17 mouse cellular contexts compared by ENCODE assay signal in the genomic region with DNA sequence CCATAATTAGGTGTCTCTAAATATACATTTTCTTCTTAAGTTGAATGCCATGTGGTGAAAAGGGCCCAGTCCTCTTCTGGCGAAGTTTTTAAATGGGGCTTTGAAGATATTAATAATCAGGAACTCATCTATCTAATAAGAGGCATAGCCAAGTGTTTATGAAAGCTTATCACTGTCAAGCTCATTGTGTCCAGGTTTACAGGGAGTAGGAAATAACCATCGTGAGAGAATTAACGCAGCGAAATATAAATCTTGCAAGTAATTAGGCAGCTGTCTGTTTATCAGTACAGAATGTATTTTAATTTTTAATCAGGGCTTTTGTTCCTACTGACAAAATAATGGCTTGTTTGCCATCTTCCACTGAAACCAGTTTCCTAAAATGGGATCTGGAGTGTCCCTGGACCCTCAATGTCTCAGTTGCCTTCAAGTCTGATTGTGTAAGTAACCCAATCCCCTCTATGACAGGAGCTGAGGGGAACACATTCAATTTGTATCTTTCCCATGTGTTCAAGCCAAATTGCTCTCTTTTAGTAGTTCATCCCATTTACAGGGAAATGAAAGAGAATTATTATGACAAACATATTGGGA.
DNase-seq lines count a peak whose midpoint lies in the region; ATAC-seq and TF ChIP-seq lines count a peak whose summit lies in the region.
"Had no signal": no experiment of that assay in that cellular context is flagged by ENCODE, and none has a peak within 500 bp of the region (broad histone marks: within the 10 kb centered on the region; RNA-seq: fewer than 3 reads in every experiment).

No protein-coding gene starts in this region.

- no peaks in the 10 kb centered on the region for H3K36me3 ChIP-seq in forebrain, embryonic 14.5 days (ENCODE audit: control insufficient read depth, insufficient read depth, low read length)
- H3K36me3 ChIP-seq in forebrain, embryonic 10.5 days (replicated peaks), result no peaks in the 10 kb centered on the region
- H3K36me3 ChIP-seq in forebrain, embryonic 16.5 days (ENCODE audit: control insufficient read depth, insufficient read depth), result no peaks in the 10 kb centered on the region
- H3K36me3 ChIP-seq: embryonic facial prominence, embryonic 13.5 days; embryonic facial prominence, embryonic 15.5 days had no signal

- no peak overlapping the region for H3K9ac ChIP-seq in forebrain, embryonic 14.5 days (ENCODE audit: low read length)
- H3K9ac ChIP-seq in forebrain, embryonic 16.5 days (replicated peaks; ENCODE audit: low read depth, low read length), result no peak overlapping the region
- H3K9ac ChIP-seq: embryonic facial prominence, embryonic 13.5 days; embryonic facial prominence, embryonic 15.5 days had no signal

- TF ChIP-seq POLR2A in brain, embryonic 14.5 days (IDR thresholded peaks at IDR 0.05; ENCODE audit: borderline replicate concordance, extremely low read depth, insufficient read depth, insufficient read length, poor library complexity, severe bottlenecking), result no peak

- no peak for TF ChIP-seq CTCF in brain, embryonic 14.5 days (IDR thresholded peaks at IDR 0.05; ENCODE audit: borderline replicate concordance, extremely low read depth, insufficient read depth, insufficient read length)
- TF ChIP-seq CTCF in gastrocnemius, adult 2 months (IDR thresholded peaks at IDR 0.05), result no peak

- peak; percentile 84 for ATAC-seq in forebrain, embryonic 14.5 days
- peak; percentile 78 for ATAC-seq in forebrain, embryonic 16.5 days

- no peak overlapping the region for H3K27ac ChIP-seq in forebrain, embryonic 14.5 days (ENCODE audit: low read depth, low read length)
- H3K27ac ChIP-seq in forebrain, embryonic 10.5 days, result no peak overlapping the region
- H3K27ac ChIP-seq in forebrain, embryonic 16.5 days (ENCODE audit: low read length), result no peak overlapping the region
- H3K27ac ChIP-seq in gastrocnemius, adult 2 months, result no peak overlapping the region
- H3K27ac ChIP-seq: embryonic facial prominence, embryonic 13.5 days; embryonic facial prominence, embryonic 15.5 days had no signal

- no peaks in the 10 kb centered on the region for H3K27me3 ChIP-seq in forebrain, embryonic 14.5 days (replicated peaks; ENCODE audit: control insufficient read depth, insufficient read depth, low read length)
- H3K27me3 ChIP-seq in forebrain, embryonic 10.5 days (ENCODE audit: poor library complexity, severe bottlenecking), result peaks cover 58% of the 10 kb centered on the region
- H3K27me3 ChIP-seq in forebrain, embryonic 16.5 days (replicated peaks; ENCODE audit: control insufficient read depth, insufficient read depth, low read length), result no peaks in the 10 kb centered on the region
- H3K27me3 ChIP-seq: embryonic facial prominence, embryonic 13.5 days; embryonic facial prominence, embryonic 15.5 days had no signal

- no peak overlapping the region for H3K4me2 ChIP-seq in forebrain, embryonic 14.5 days (ENCODE audit: low read length)
- no peak overlapping the region for H3K4me2 ChIP-seq in forebrain, embryonic 16.5 days (ENCODE audit: low read length)
- H3K4me2 ChIP-seq: embryonic facial prominence, embryonic 13.5 days; embryonic facial prominence, embryonic 15.5 days had no signal

- WGBS in forebrain, embryonic 14.5 days, result 72% methylated on average over 4 of the region's 4 CpGs
- 91% methylated on average over 4 of the region's 4 CpGs for WGBS in forebrain, embryonic 10.5 days
- WGBS in forebrain, embryonic 16.5 days, result 50% methylated on average over 4 of the region's 4 CpGs

- no peaks in the 10 kb centered on the region for H3K9me3 ChIP-seq in forebrain, embryonic 14.5 days (replicated peaks; ENCODE audit: control insufficient read depth, low read length)
- H3K9me3 ChIP-seq in forebrain, embryonic 10.5 days, result no peaks in the 10 kb centered on the region
- H3K9me3 ChIP-seq in forebrain, embryonic 16.5 days (ENCODE audit: control insufficient read depth, low read length), result no peaks in the 10 kb centered on the region
- H3K9me3 ChIP-seq: embryonic facial prominence, embryonic 13.5 days; embryonic facial prominence, embryonic 15.5 days had no signal

- H3K4me3 ChIP-seq in forebrain, embryonic 14.5 days (ENCODE audit: low read depth, low read length), result no peak overlapping the region
- H3K4me3 ChIP-seq in forebrain, embryonic 10.5 days, result no peak overlapping the region
- no peak overlapping the region for H3K4me3 ChIP-seq in forebrain, embryonic 16.5 days (replicated peaks; ENCODE audit: low read length)
- no peak overlapping the region for H3K4me3 ChIP-seq in gastrocnemius, adult 2 months
- H3K4me3 ChIP-seq: embryonic facial prominence, embryonic 13.5 days; embryonic facial prominence, embryonic 15.5 days; erythroblast, embryonic 14.5 days had no signal

- intact Hi-C loops in gastrocnemius, adult 2 months (cut with DNase I), result no loop called here

- peak; percentile 52 for DNase-seq in forebrain, embryonic 14.5 days (ENCODE audit: low spot score)
- no peak for DNase-seq in forebrain, embryonic 10.5 days (ENCODE audit: extremely low spot score, low spot score)
- peak; percentile 62 for DNase-seq in brain, embryonic 14.5 days (ENCODE audit: low read depth)
- no peak for DNase-seq in ovary, postnatal 14 days (ENCODE audit: low spot score)
- DNase-seq in gastrocnemius, adult 2 months, result no peak
- DNase-seq: adrenal gland, adult 2 months; adrenal gland, postnatal 10 days; adrenal gland, postnatal 25 days; cerebellum, adult 11-12 months; cerebellum, adult 2 months; cerebellum, adult 9-10 months; cerebellum, postnatal 10 days; cerebellum, postnatal 25 days had no signal

- no peaks in the 10 kb centered on the region for H3K4me1 ChIP-seq in forebrain, embryonic 14.5 days (ENCODE audit: control insufficient read depth, insufficient read depth, low read length)
- no peaks in the 10 kb centered on the region for H3K4me1 ChIP-seq in forebrain, embryonic 10.5 days
- no peaks in the 10 kb centered on the region for H3K4me1 ChIP-seq in forebrain, embryonic 16.5 days (replicated peaks; ENCODE audit: control insufficient read depth, insufficient read depth, low read length)
- H3K4me1 ChIP-seq: embryonic facial prominence, embryonic 13.5 days; embryonic facial prominence, embryonic 15.5 days had no signal

Comparison
In these comparisons a context has a peak if more than half of its experiments do, and no peak if none do; other contexts are left out.
1. DNase-seq: peak in forebrain, embryonic 14.5 days (single experiment) and brain, embryonic 14.5 days (single experiment); none in forebrain, embryonic 10.5 days (single experiment), ovary, postnatal 14 days (single experiment) and gastrocnemius, adult 2 months (single experiment).